ENCODE assay signal across 12 mouse cellular contexts in genomic region chr4:117555495-117555894, GRCm38 (mm10).
"Had no signal": no experiment of that assay in that cellular context is flagged by ENCODE, and none has a peak within 500 bp of the region (broad histone marks: within the 10 kb centered on the region; RNA-seq: fewer than 3 reads in every experiment).

No protein-coding gene starts in this region.

- DNase-seq: kidney, adult 11 months; kidney, adult 9 months; kidney, postnatal 4 days; layer of hippocampus, postnatal 36 days; right cerebral cortex, postnatal 14 days; thymus, postnatal 36 days had no signal

- H3K4me3 ChIP-seq: limb, embryonic 15.5 days; liver, embryonic 15.5 days; lung, embryonic 15.5 days; stomach, embryonic 15.5 days had no signal

- H3K36me3 ChIP-seq: liver, embryonic 15.5 days; lung, embryonic 15.5 days had no signal

- H3K9me3 ChIP-seq: limb, embryonic 15.5 days; liver, embryonic 15.5 days; lung, embryonic 15.5 days; stomach, embryonic 15.5 days had no signal

- H3K9ac ChIP-seq: limb, embryonic 15.5 days; liver, embryonic 15.5 days; lung, embryonic 15.5 days; stomach, embryonic 15.5 days had no signal

- H3K27ac ChIP-seq: kidney, postnatal 0 days; limb, embryonic 15.5 days; liver, embryonic 15.5 days; lung, embryonic 15.5 days; stomach, embryonic 15.5 days had no signal

- H3K27me3 ChIP-seq: limb, embryonic 15.5 days; liver, embryonic 15.5 days; lung, embryonic 15.5 days; stomach, embryonic 15.5 days had no signal

- ATAC-seq: midbrain, embryonic 16.5 days had no signal

- H3K4me2 ChIP-seq: limb, embryonic 15.5 days; liver, embryonic 15.5 days; lung, embryonic 15.5 days; stomach, embryonic 15.5 days had no signal
